8 mouse cellular contexts compared by ENCODE assay signal in genomic region chr1:75382356-75383071, GRCm38 (mm10). TPM values are rescaled to one million over a fixed set of nuclear protein-coding genes. Genes with fewer than 3 reads are reported as not detected.
DNase-seq lines count a peak whose midpoint lies in the region; ATAC-seq lines count a peak whose summit lies in the region.

No protein-coding gene starts in this region.

- peaks cover 15% of the 10 kb centered on the region for H3K36me3 ChIP-seq in heart, embryonic 13.5 days
- no peaks in the 10 kb centered on the region for H3K36me3 ChIP-seq in neural tube, embryonic 13.5 days

- 2% methylated on average over 28 of the region's 28 CpGs for WGBS in heart, embryonic 13.5 days
- 1% methylated on average over 25 of the region's 28 CpGs for WGBS in neural tube, embryonic 13.5 days

- no peaks in the 10 kb centered on the region for H3K9me3 ChIP-seq in heart, embryonic 13.5 days
- H3K9me3 ChIP-seq in neural tube, embryonic 13.5 days, result no peaks in the 10 kb centered on the region

- H3K4me3 ChIP-seq in heart, embryonic 13.5 days, result peak overlapping the region; percentile 75
- H3K4me3 ChIP-seq in neural tube, embryonic 13.5 days, result peak overlapping the region; percentile 71

- peak; percentile 37 to 45 for DNase-seq in layer of hippocampus, postnatal 10 days (ENCODE audit: low spot score in 2 of 2)
- DNase-seq in layer of hippocampus, adult 11-12 months (ENCODE audit: low spot score), result no peak
- peak; percentile 69 to 71 for DNase-seq in cerebellum, adult 18-20 months
- DNase-seq in kidney, postnatal 36 days, result peak; percentile 34 to 39
- no peak for DNase-seq in T-cell, adult 2 months (ENCODE audit: low spot score)
- DNase-seq in gastrocnemius, postnatal 4 days (ENCODE audit: low spot score in 2 of 2), result no peak

- H3K4me1 ChIP-seq in heart, embryonic 13.5 days, result peaks cover 86% of the 10 kb centered on the region
- H3K4me1 ChIP-seq in neural tube, embryonic 13.5 days (replicated peaks), result peaks cover 63% of the 10 kb centered on the region

- peak overlapping the region; percentile 95 for H3K9ac ChIP-seq in heart, embryonic 13.5 days
- H3K9ac ChIP-seq in neural tube, embryonic 13.5 days, result peak overlapping the region; percentile 92

- H3K27ac ChIP-seq in heart, embryonic 13.5 days (replicated peaks), result peak overlapping the region; percentile 91
- peak overlapping the region; percentile 89 for H3K27ac ChIP-seq in neural tube, embryonic 13.5 days (replicated peaks)

- H3K27me3 ChIP-seq in heart, embryonic 13.5 days (replicated peaks), result peaks cover 40% of the 10 kb centered on the region
- H3K27me3 ChIP-seq in neural tube, embryonic 13.5 days, result peaks cover 43% of the 10 kb centered on the region

- ATAC-seq in heart, embryonic 13.5 days (ENCODE audit: extremely low read depth, insufficient number of reproducible peaks, low FRiP score, low TSS enrichment), result no peak
- ATAC-seq in neural tube, embryonic 13.5 days (ENCODE audit: low read depth), result peak; percentile 21

- H3K4me2 ChIP-seq in heart, embryonic 13.5 days, result peak overlapping the region; percentile 74
- H3K4me2 ChIP-seq in neural tube, embryonic 13.5 days, result peak overlapping the region; percentile 92

RNA-seq across cellular contexts. Expression of gene Speg, which starts 7.4 kb away (rescaled TPM):
- total RNA-seq in layer of hippocampus, postnatal 10 days (2021), result 100 to 1,000 TPM; 164 to 175 TPM
- polyA plus RNA-seq in heart, embryonic 13.5 days (2015; fragmentation: Nextera tagmentation; extraction: Ambion mirVana), result 55.1 and 58.8 TPM in 2 replicates
- polyA plus RNA-seq in neural tube, embryonic 13.5 days (2015; fragmentation: Nextera tagmentation; extraction: Ambion mirVana), result 17.8 and 21.4 TPM in 2 replicates
- total RNA-seq in gastrocnemius, postnatal 4 days (2021), result 100 to 1,000 TPM; 156 to 170 TPM

RNA-seq across cellular contexts. Expression of gene Des, which starts 22.4 kb away (rescaled TPM):
- 1 to 10 TPM; 1.2 to 1.8 TPM for total RNA-seq in layer of hippocampus, postnatal 10 days (2021)
- polyA plus RNA-seq in heart, embryonic 13.5 days (2015; fragmentation: Nextera tagmentation; extraction: Ambion mirVana), result 393 and 426 TPM in 2 replicates
- polyA plus RNA-seq in neural tube, embryonic 13.5 days (2015; fragmentation: Nextera tagmentation; extraction: Ambion mirVana), result 3.3 and 7.7 TPM in 2 replicates
- 1,000 to 10,000 TPM; 1,760 to 1,859 TPM for total RNA-seq in gastrocnemius, postnatal 4 days (2021)

RNA-seq across cellular contexts. Expression of gene Gmppa, which starts 53.2 kb away (rescaled TPM):
- total RNA-seq in layer of hippocampus, postnatal 10 days (2021), result 10 to 100 TPM; 55.0 to 60.5 TPM
- polyA plus RNA-seq in heart, embryonic 13.5 days (2015; fragmentation: Nextera tagmentation; extraction: Ambion mirVana), result 70.7 and 73.7 TPM in 2 replicates
- polyA plus RNA-seq in neural tube, embryonic 13.5 days (2015; fragmentation: Nextera tagmentation; extraction: Ambion mirVana), result 74.4 and 75.9 TPM in 2 replicates
- 10 to 100 TPM; 43.5 to 49.3 TPM for total RNA-seq in gastrocnemius, postnatal 4 days (2021)

Comparison
In these comparisons a context has a peak if more than half of its experiments do, and no peak if none do; other contexts are left out.
1. DNase-seq: peak in layer of hippocampus, postnatal 10 days (2 of 2), cerebellum, adult 18-20 months (2 of 2) and kidney, postnatal 36 days (2 of 2); none in layer of hippocampus, adult 11-12 months (single experiment), T-cell, adult 2 months (single experiment) and gastrocnemius, postnatal 4 days (0 of 2).
2. RNA of gene Des, which starts 22.4 kb away (total RNA-seq): 1,760 to 1,859 TPM in gastrocnemius, postnatal 4 days; 1.2 to 1.8 TPM in layer of hippocampus, postnatal 10 days; every median in the first group is over 100 times any median in the second.